Mouse (Mus musculus) CH12.LX (cell line): ENCODE results near the gene Smarcc2. TPM values are rescaled to one million over a fixed set of nuclear protein-coding genes. Genes with fewer than 3 reads are reported as not detected.

Experiments
- DNase-seq: peaks from one replicate; pipeline ENCODE4 v3.0.0-alpha.2; 2013; ENCODE audit errors: extremely low read depth
- H3K27ac ChIP-seq: 2 replicates; pipeline ENCODE4 v1.5.1; 2012; ENCODE audit warnings: low read depth, mild to moderate bottlenecking, control low read depth, moderate library complexity; ENCODE audit not compliant: insufficient read depth
- H3K27me3 ChIP-seq: replicated peaks from 2 replicates; pipeline ENCODE3; 2012; ENCODE audit warnings: inconsistent platforms
- H3K36me3 ChIP-seq, 2 experiments: replicated peaks in 1 of 2; 2 replicates each; pipeline versions ENCODE3 to v1.6.1; 2012; ENCODE audit warnings: inconsistent platforms in 1 of 2, low read length in 1 of 2, mild to moderate bottlenecking in 1 of 2, mixed read lengths in 1 of 2, moderate library complexity in 1 of 2; ENCODE audit not compliant: control insufficient read depth in 1 of 2, insufficient read depth in 1 of 2
- H3K4me1 ChIP-seq, 2 experiments: 2 replicates each; pipeline ENCODE4 v1.6.1; 2012; ENCODE audit warnings: inconsistent platforms in 1 of 2, moderate library complexity in 1 of 2; ENCODE audit not compliant: insufficient read depth in 2 of 2, control insufficient read depth in 1 of 2
- H3K4me2 ChIP-seq: 2 replicates; pipeline ENCODE4 v1.6.1; 2012; ENCODE audit warnings: low read depth, mild to moderate bottlenecking, control low read depth; ENCODE audit not compliant: poor library complexity, insufficient read depth, severe bottlenecking
- H3K4me3 ChIP-seq, 3 experiments: fragments of 150-350 bp in 1 of 3; sonication (generic) in 1 of 3; replicated peaks in 1 of 3; 2 replicates each; pipeline versions ENCODE3 to v1.5.1; 2011 to 2012; ENCODE audit warnings: low read depth in 2 of 3, low read length in 2 of 3, mild to moderate bottlenecking in 2 of 3, moderate library complexity in 2 of 3, control low read depth in 1 of 3, improper control_type of control experiment in 1 of 3, inconsistent platforms in 1 of 3, mixed read lengths in 1 of 3; ENCODE audit not compliant: poor library complexity in 1 of 3
- H3K79me2 ChIP-seq: replicated peaks from 2 replicates; pipeline ENCODE4 v1.6.1; 2012; ENCODE audit warnings: mild to moderate bottlenecking, moderate library complexity; ENCODE audit not compliant: control insufficient read depth, poor library complexity, insufficient read depth, severe bottlenecking; ENCODE audit errors: extremely low read depth
- H3K9ac ChIP-seq: 2 replicates; pipeline ENCODE4 v1.6.1; 2012; ENCODE audit warnings: low read depth, mild to moderate bottlenecking, control low read depth, moderate library complexity; ENCODE audit not compliant: insufficient read depth
- H3K9me3 ChIP-seq: replicated peaks from 2 replicates; pipeline ENCODE3; 2012; ENCODE audit warnings: low read length, inconsistent platforms, mixed read lengths
- CHD1 ChIP-seq: IDR thresholded peaks from 2 replicates; pipeline ENCODE4 v1.6.1; 2012; ENCODE audit warnings: low read depth, low read length, improper control_type of control experiment, inconsistent platforms
- CTCF ChIP-seq, 2 experiments: IDR thresholded peaks in 1 of 2; conservative IDR thresholded peaks in 1 of 2; 2 replicates each; pipeline ENCODE4 v1.5.1; 2011 to 2012; ENCODE audit warnings: low read depth in 2 of 2, low read length in 2 of 2, improper control_type of control experiment in 1 of 2, inconsistent platforms in 1 of 2, mild to moderate bottlenecking in 1 of 2, moderate library complexity in 1 of 2
- ELF1 ChIP-seq: IDR thresholded peaks from 2 replicates; pipeline ENCODE4 v1.6.1; 2014; ENCODE audit warnings: low read depth, mild to moderate bottlenecking, inconsistent platforms, low read length, improper control_type of control experiment
- GABPA ChIP-seq: IDR thresholded peaks from 2 replicates; pipeline ENCODE4 v1.6.1; 2012; ENCODE audit warnings: low read depth, low read length, improper control_type of control experiment, inconsistent platforms; ENCODE audit not compliant: insufficient replicate concordance
- JUN ChIP-seq: IDR thresholded peaks from 2 replicates; pipeline ENCODE4 v1.6.1; 2011; ENCODE audit warnings: low read depth, mild to moderate bottlenecking, low read length, improper control_type of control experiment, moderate library complexity; ENCODE audit not compliant: insufficient read depth
- NELFE ChIP-seq: IDR thresholded peaks from 2 replicates; pipeline ENCODE4 v1.6.1; 2011; ENCODE audit warnings: low read depth, low read length, improper control_type of control experiment
- POLR2A ChIP-seq: IDR thresholded peaks from 2 replicates; pipeline ENCODE4 v1.6.1; 2011; ENCODE audit warnings: low read depth, mild to moderate bottlenecking, improper control_type of control experiment, low read length
- RAD21 ChIP-seq: IDR thresholded peaks from 2 replicates; pipeline ENCODE4 v1.6.1; 2011; ENCODE audit warnings: low read depth, mild to moderate bottlenecking, low read length, improper control_type of control experiment, moderate library complexity
- USF1 ChIP-seq: IDR thresholded peaks from 2 replicates; pipeline ENCODE4 v1.6.1; 2014; ENCODE audit warnings: low read depth, mild to moderate bottlenecking, inconsistent platforms, low read length, improper control_type of control experiment
- ZC3H11A ChIP-seq: IDR thresholded peaks from 2 replicates; pipeline ENCODE4 v1.6.1; 2012; ENCODE audit warnings: low read depth, mild to moderate bottlenecking, inconsistent platforms, low read length, improper control_type of control experiment
- ZMIZ1 ChIP-seq: IDR thresholded peaks from 2 replicates; pipeline ENCODE4 v1.6.1; 2012; ENCODE audit warnings: low read depth, mild to moderate bottlenecking, inconsistent platforms, low read length, improper control_type of control experiment
- ZNF384 ChIP-seq: IDR thresholded peaks from 2 replicates; pipeline ENCODE4 v1.6.1; 2012; ENCODE audit warnings: low read depth, low read length, improper control_type of control experiment, inconsistent platforms
- dilution Hi-C: fragments of 300-500 bp; cut with MboI; formaldehyde crosslinking; loops from 2 replicates; pipeline ENCODE4 v1.14.3; 2020; ENCODE audit warnings: low sequenced_read_pairs; ENCODE audit not compliant: extremely low pct_unique_long_range_greater_than_20kb, extremely low pct_ligation_motif_present
- in situ Hi-C: fragments of 300-500 bp; cut with MboI; formaldehyde crosslinking; loops from 3 replicates; pipeline ENCODE4 v1.14.3; 2019; ENCODE audit warnings: low sequenced_read_pairs, low pct_ligation_motif_present, low pct_unique_long_range_greater_than_20kb, mixed read lengths
- polyA plus RNA-seq: library from polyadenylated mRNA; unstranded; fragments of >175 nt; gene quantifications from 2 replicates; pipeline ENCODE4 v1.2.1, GENCODE M21; 2012; ENCODE audit warnings: low read depth; ENCODE audit not compliant: insufficient read length
- total RNA-seq, 2 experiments: library from RNA; depleted of rRNA; stranded (reverse); fragments of 300-350 nt in 1 of 2; fragments of >200 nt in 1 of 2; gene quantifications; 2 replicates each; pipeline ENCODE4 v1.2.3; 2012 to 2014

Gene Smarcc2
- total and polyA plus RNA-seq, 3 experiments = 6.1 to 42.6 (median 24.8) TPM

GRCm38 (mm10) chr10:128436376-128436775, 22.7 kb upstream of the Smarcc2 start:
- H3K4me3 ChIP-seq = no peak overlapping the region
- H3K27me3 ChIP-seq = no peaks in the 10 kb centered on the region
- H3K9ac ChIP-seq = no peak overlapping the region
- no peaks in the 10 kb centered on the region for H3K79me2 ChIP-seq
- H3K9me3 ChIP-seq = no peaks in the 10 kb centered on the region
- no peak for TF ChIP-seq JUN
- TF ChIP-seq CHD1 = no peak
- H3K4me1 ChIP-seq = peaks cover 5 to 38% of the 10 kb centered on the region in 2 experiments
- dilution Hi-C loops (no loop called here), in situ Hi-C loops (no loop called here)
- DNase-seq = no peak
- no peak overlapping the region for H3K4me2 ChIP-seq
- H3K36me3 ChIP-seq = peaks cover 54 to 86% of the 10 kb centered on the region in 2 experiments
- no peak overlapping the region for H3K27ac ChIP-seq

- dilution Hi-C loops = no loop called here
- DNase-seq = peak; percentile 35
Observed at GRCm38 (mm10) chr10:128438675-128439279, 20.3 kb upstream of the Smarcc2 start.

GRCm38 (mm10) chr10:128440407-128440806, 18.6 kb upstream of the Smarcc2 start:
- in situ Hi-C loops = no loop called here
- no peak overlapping the region for H3K27ac ChIP-seq
- H3K36me3 ChIP-seq = peaks cover 44 to 74% of the 10 kb centered on the region in 2 experiments

More at GRCm38 (mm10) chr10:128438675-128439279, 20.3 kb upstream of the Smarcc2 start:
- H3K4me2 ChIP-seq = no peak overlapping the region
- no peaks in the 10 kb centered on the region for H3K79me2 ChIP-seq
- H3K27ac ChIP-seq = no peak overlapping the region
- TF ChIP-seq JUN (no peak), ZNF384 (no peak), NELFE (no peak), GABPA (no peak), ZC3H11A (no peak), ZMIZ1 (no peak)
- H3K9ac ChIP-seq = no peak overlapping the region
- H3K4me1 ChIP-seq = peaks cover 5 to 32% of the 10 kb centered on the region in 2 experiments
- no peaks in the 10 kb centered on the region for H3K9me3 ChIP-seq
- H3K27me3 ChIP-seq = no peaks in the 10 kb centered on the region
- H3K36me3 ChIP-seq = peaks cover 51 to 84% of the 10 kb centered on the region in 2 experiments
- in situ Hi-C loops = no loop called here
- H3K4me3 ChIP-seq = no peak overlapping the region

More at GRCm38 (mm10) chr10:128440407-128440806, 18.6 kb upstream of the Smarcc2 start:
- H3K4me3 ChIP-seq = no peak overlapping the region
- H3K4me1 ChIP-seq = peaks cover 0 to 18% of the 10 kb centered on the region in 2 experiments; a peak in 2 of 4 replicates
- H3K27me3 ChIP-seq = no peaks in the 10 kb centered on the region
- no peak overlapping the region for H3K9ac ChIP-seq
- no peak overlapping the region for H3K4me2 ChIP-seq
- no peaks in the 10 kb centered on the region for H3K9me3 ChIP-seq
- no peak for TF ChIP-seq POLR2A
- no peak for TF ChIP-seq USF1
- peak; percentile 59 for TF ChIP-seq RAD21
- TF ChIP-seq ELF1 = no peak
- peak in 1 of 2 experiments; percentile 62; a peak in 3 of 4 replicates for TF ChIP-seq CTCF (conservative IDR thresholded peaks at IDR 0.05 in 1 of 2, IDR thresholded peaks at IDR 0.05 in 1 of 2; ENCODE audit: low read depth in 2 of 2, low read length in 2 of 2)
- H3K79me2 ChIP-seq = no peaks in the 10 kb centered on the region
- no peak for DNase-seq
- dilution Hi-C loops = no loop called here
